Mouse (Mus musculus): ENCODE results near the gene Aldh1l1. TPM values are rescaled to one million over a fixed set of nuclear protein-coding genes. Genes with fewer than 3 reads are reported as not detected.

Aldh1l1 gene
- total and polyA plus RNA-seq, 3 experiments, result 0.04 to 0.14 TPM; not detected in 1

GRCm38 (mm10) chr6:90452603-90453002 is 33.6 kb upstream of the Aldh1l1 start:
- no peak for DNase-seq (ENCODE audit: low read depth, low spot score)
- TF ChIP-seq UBTF (IDR thresholded peaks at IDR 0.05; ENCODE audit: borderline replicate concordance, insufficient read depth, low read depth, low read length) (no peak), KAT2A (conservative IDR thresholded peaks at IDR 0.05; ENCODE audit: low read depth, low read length) (no peak), CHD2 (IDR thresholded peaks at IDR 0.05; ENCODE audit: low read length) (no peak), RAD21 (IDR thresholded peaks at IDR 0.05; ENCODE audit: low read depth, low read length) (no peak), BHLHE40 (IDR thresholded peaks at IDR 0.05; ENCODE audit: borderline replicate concordance, low read depth, low read length) (no peak), GATA1 (IDR thresholded peaks at IDR 0.05; ENCODE audit: low read depth, low read length) (no peak), ETS1 (IDR thresholded peaks at IDR 0.05; ENCODE audit: low read depth, low read length) (no peak), TBP (IDR thresholded peaks at IDR 0.05; ENCODE audit: low read depth, low read length) (no peak), MYB (IDR thresholded peaks at IDR 0.05; ENCODE audit: low read depth, low read length) (no peak), CTCF (IDR thresholded peaks at IDR 0.05 in 2 of 3, conservative IDR thresholded peaks at IDR 0.05 in 1 of 3; ENCODE audit: control insufficient read depth in 1 of 3, insufficient read depth in 1 of 3, low read depth in 2 of 3, low read length in 3 of 3, poor library complexity in 1 of 3, severe bottlenecking in 1 of 3) (no peak), JUND (IDR thresholded peaks at IDR 0.05; ENCODE audit: low read depth, low read length) (no peak), POLR2AphosphoS2 (IDR thresholded peaks at IDR 0.05; ENCODE audit: low read length) (no peak), E2F4 (IDR thresholded peaks at IDR 0.05; ENCODE audit: borderline replicate concordance, low read depth, low read length) (no peak), POLR2A (IDR thresholded peaks at IDR 0.05; ENCODE audit: control insufficient read depth in 1 of 2, insufficient read depth in 1 of 2, low read depth in 1 of 2, low read length in 2 of 2, poor library complexity in 1 of 2) (no peak), NELFE (IDR thresholded peaks at IDR 0.05; ENCODE audit: low read depth, low read length) (no peak), SIN3A (IDR thresholded peaks at IDR 0.05; ENCODE audit: low read length) (no peak), MXI1 (IDR thresholded peaks at IDR 0.05; ENCODE audit: low read depth, low read length) (no peak), MEF2A (IDR thresholded peaks at IDR 0.05; ENCODE audit: extremely low read depth, insufficient replicate concordance, low read depth, low read length, poor library complexity, severe bottlenecking) (no peak), MYC (IDR thresholded peaks at IDR 0.05; ENCODE audit: low read depth, low read length) (no peak), USF1 (IDR thresholded peaks at IDR 0.05; ENCODE audit: low read depth, low read length) (no peak)
- no peaks in the 10 kb centered on the region for H3K79me2 ChIP-seq (ENCODE audit: control insufficient read depth, insufficient read depth, low read length, poor library complexity)
- no peak overlapping the region for H3K27ac ChIP-seq (ENCODE audit: control insufficient read depth, low read depth, low read length)
- peaks cover 2 to 3% of the 10 kb centered on the region in 2 experiments; a peak in 2 of 4 replicates for H3K27me3 ChIP-seq (ENCODE audit: control insufficient read depth in 1 of 2, insufficient read depth in 2 of 2, low read length in 2 of 2)
- no peak overlapping the region for H3K9ac ChIP-seq (ENCODE audit: control insufficient read depth, low read depth, low read length, poor library complexity, severe bottlenecking)
- H3K9me3 ChIP-seq (replicated peaks; ENCODE audit: insufficient read depth, low read length), result no peaks in the 10 kb centered on the region
- no peaks in the 10 kb centered on the region for H3K4me1 ChIP-seq (ENCODE audit: control insufficient read depth in 1 of 2, insufficient read depth in 2 of 2, low read length in 2 of 2)
- no peaks in the 10 kb centered on the region for H3K36me3 ChIP-seq (ENCODE audit: control insufficient read depth in 1 of 2, insufficient read depth in 2 of 2, low read length in 2 of 2)
- H3K4me3 ChIP-seq (ENCODE audit: control insufficient read depth in 1 of 2, insufficient read depth in 1 of 2, low read depth in 2 of 2, low read length in 2 of 2), result no peak overlapping the region

GRCm38 (mm10) chr6:90453751-90454150 is 32.5 kb upstream of the Aldh1l1 start:
- TF ChIP-seq TCF12 (IDR thresholded peaks at IDR 0.05; ENCODE audit: low read depth, low read length) (no peak), MYC (IDR thresholded peaks at IDR 0.05; ENCODE audit: low read depth, low read length) (no peak), ZKSCAN1 (IDR thresholded peaks at IDR 0.05; ENCODE audit: low read depth, low read length) (no peak), E2F4 (IDR thresholded peaks at IDR 0.05; ENCODE audit: borderline replicate concordance, low read depth, low read length) (no peak), EP300 (IDR thresholded peaks at IDR 0.05; ENCODE audit: low read depth in 1 of 2, low read length in 2 of 2) (no peak), RAD21 (IDR thresholded peaks at IDR 0.05; ENCODE audit: low read depth, low read length) (no peak)
- no peaks in the 10 kb centered on the region for H3K4me1 ChIP-seq (ENCODE audit: control insufficient read depth in 1 of 2, insufficient read depth in 2 of 2, low read length in 2 of 2)
- no peaks in the 10 kb centered on the region for H3K36me3 ChIP-seq (ENCODE audit: control insufficient read depth in 1 of 2, insufficient read depth in 2 of 2, low read length in 2 of 2)
- H3K79me2 ChIP-seq (ENCODE audit: control insufficient read depth, insufficient read depth, low read length, poor library complexity), result no peaks in the 10 kb centered on the region
- peaks cover 2 to 3% of the 10 kb centered on the region in 2 experiments; a peak in 2 of 4 replicates for H3K27me3 ChIP-seq (ENCODE audit: control insufficient read depth in 1 of 2, insufficient read depth in 2 of 2, low read length in 2 of 2)
- H3K9me3 ChIP-seq (replicated peaks; ENCODE audit: insufficient read depth, low read length), result no peaks in the 10 kb centered on the region
- no peak overlapping the region for H3K9ac ChIP-seq (ENCODE audit: control insufficient read depth, low read depth, low read length, poor library complexity, severe bottlenecking)
- H3K27ac ChIP-seq (ENCODE audit: control insufficient read depth, low read depth, low read length), result no peak overlapping the region
- H3K4me3 ChIP-seq (ENCODE audit: control insufficient read depth in 1 of 2, insufficient read depth in 1 of 2, low read depth in 2 of 2, low read length in 2 of 2), result no peak overlapping the region
- no peak for DNase-seq (ENCODE audit: low read depth, low spot score)
